Mouse (Mus musculus) gastrocnemius, postnatal 14 days (tissue): ENCODE measurements at regions not wholly inside any gene's neighbourhood (a gene's known extent, or its start where the extent isn't known, plus 50 kb on each side); places are given as distances from the start of the nearest gene placed in this dataset.
"Not testable (repeated sequence)": the region's sequence is repeated elsewhere in the genome, so short reads cannot be mapped to it uniquely, and the experiment has no call there.

ENCODE experiments used
- DNase-seq: peaks from one replicate; pipeline ENCODE4 v3.0.0; 2021; ENCODE audit warnings: mixed read lengths
- intact Hi-C: fragments of 180-260 bp; cut with DNase I; formaldehyde crosslinking; loops from one replicate; pipeline ENCODE4 v1.15.1; 2025; ENCODE audit warnings: low total_unique reads

DNA sequence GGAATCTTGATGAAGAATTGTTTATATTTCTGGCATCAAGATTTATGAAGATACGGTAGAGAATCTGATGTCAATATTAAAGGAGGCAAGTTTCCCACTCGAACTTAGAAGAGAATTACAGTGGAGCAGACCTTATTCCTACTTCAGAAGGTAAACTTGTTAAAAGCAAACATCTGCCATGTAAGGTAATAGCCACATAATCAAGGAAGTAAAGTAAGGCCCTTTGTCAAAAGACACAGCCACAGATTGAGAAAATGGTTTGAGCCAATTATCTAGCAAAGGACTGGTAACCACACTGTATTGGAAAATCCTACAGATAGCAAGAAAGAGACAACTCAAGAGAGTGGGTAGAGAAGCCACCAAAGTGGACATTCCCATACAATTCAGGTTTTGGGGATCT, 111.4 kb upstream of the Gm5148 start:
- intact Hi-C loops, result no loop called here
- DNase-seq, result no peak

DNA sequence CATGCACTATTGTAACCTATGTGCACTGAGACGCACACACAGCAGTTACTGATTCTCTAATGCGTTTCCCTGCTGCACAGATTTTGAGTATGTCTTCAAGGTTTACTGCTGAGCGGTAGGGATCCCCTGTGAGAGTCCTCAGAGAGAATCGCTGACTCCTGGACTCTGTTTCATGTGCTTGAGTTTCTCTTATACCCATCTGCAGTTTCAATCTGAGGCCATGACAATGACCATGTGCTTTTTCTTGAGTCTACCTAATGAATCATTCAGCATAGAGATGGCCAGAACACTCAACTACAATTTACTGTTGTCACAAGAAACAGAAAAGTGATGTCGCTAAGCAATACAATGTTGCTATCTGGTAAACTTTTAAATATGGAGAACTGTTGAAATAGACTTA, 110.8 kb upstream of the Gm5148 start:
- no peak for DNase-seq
- intact Hi-C loops, result no loop called here

DNA sequence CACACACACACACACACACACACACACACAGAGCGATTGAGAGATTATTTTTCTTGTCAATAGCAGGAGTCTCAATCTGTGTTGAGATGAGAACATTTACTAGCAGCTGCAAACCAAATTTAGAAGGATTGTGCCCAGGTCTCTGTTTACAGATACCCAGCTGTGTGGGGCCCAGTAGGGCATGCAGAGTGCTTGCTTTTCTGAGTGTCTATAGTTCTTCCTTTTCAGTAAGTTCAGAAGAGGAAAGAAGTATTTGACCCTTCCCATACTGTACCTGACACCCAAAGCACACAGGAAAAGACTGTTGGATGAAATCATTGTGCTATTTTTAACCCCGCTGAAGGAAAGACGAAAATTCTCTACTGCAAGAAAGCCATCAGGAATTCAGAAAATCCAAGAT, 110.3 kb upstream of the Gm5148 start:
- intact Hi-C loops, result no loop called here

DNA sequence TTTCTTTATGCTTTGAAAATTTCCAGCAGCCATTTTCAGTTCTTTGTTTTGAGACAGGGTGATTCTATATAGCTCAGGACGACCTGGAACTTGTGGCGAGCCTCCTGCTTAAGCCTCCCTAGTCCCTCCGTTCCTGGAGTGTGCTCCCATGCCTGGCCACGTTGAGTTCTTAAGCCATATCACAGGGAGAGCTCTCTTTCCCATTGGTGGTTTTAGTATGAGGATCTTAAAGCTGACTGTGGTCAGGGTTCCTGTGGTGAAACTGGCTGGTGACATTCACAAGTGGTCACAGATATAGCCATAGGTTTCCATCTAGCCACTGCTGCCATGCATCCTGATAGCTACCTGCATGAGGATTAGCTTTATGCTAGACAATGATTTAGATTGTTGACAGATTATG, 109.1 kb upstream of the Gm5148 start:
- intact Hi-C loops, result no loop called here
- no peak for DNase-seq

More for the DNA sequence above, 110.3 kb upstream of the Gm5148 start:
- no peak for DNase-seq

DNA sequence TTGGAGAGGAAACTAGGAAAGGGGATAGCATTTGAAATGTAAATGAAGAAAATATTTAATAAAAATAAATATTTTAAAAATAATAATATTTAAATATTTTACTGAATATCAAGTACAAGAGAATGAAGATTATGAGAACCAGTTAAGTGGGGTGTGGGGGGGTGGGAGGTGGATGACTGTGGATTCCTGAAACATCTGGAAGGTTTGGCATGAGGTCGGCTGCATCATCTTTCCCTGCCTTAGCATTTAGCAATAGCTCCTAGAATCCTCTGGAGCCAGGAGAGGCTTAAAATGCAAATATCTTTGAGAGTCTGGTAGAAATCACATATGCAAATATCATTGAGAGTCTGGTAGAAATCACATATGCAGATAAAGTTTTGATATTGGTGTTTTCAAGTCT, 103.3 kb upstream of the Gm5148 start:
- DNase-seq, result no peak
- intact Hi-C loops, result no loop called here

DNA sequence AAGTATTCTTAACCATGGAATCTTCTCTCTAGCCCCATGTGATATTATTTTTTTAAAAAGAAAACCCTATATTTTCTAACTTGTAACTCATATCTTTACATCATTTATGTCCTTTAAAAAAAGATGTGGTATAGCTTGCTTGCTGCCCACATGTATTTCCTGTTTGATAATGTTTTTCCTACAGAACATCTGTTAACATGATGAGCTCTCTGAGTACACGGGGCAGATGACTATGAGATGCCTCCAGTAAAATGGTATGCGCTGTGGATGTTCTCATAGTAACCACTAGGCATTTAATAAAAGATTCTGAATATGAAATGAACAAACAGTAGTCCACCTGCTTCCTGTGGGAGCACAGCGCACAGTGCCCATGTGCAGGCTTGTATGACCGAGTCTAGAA, 101.3 kb upstream of the Gm5148 start:
- intact Hi-C loops, result no loop called here

DNA sequence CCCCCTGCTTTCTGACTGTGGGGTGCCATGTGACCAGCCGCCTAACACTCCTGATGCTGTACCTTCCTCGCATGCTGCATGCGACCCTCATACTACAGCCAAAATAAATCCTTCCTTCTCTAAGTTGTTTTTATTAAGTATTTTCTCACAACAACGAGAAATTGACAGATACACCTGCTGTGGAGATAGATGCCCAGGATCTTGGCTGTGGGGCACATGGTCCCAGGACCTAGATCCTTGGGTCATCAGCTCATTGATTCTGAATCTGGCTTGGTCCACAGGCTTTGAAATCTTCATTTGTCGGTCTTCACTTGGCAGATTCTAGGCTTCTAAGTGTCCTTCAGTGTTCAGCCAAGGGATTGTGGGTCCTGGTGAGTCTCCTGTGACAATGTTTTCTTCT, 100.4 kb upstream of the Gm5148 start:
- no peak for DNase-seq
- intact Hi-C loops, result no loop called here

More for the DNA sequence above, 101.3 kb upstream of the Gm5148 start:
- no peak for DNase-seq

DNA sequence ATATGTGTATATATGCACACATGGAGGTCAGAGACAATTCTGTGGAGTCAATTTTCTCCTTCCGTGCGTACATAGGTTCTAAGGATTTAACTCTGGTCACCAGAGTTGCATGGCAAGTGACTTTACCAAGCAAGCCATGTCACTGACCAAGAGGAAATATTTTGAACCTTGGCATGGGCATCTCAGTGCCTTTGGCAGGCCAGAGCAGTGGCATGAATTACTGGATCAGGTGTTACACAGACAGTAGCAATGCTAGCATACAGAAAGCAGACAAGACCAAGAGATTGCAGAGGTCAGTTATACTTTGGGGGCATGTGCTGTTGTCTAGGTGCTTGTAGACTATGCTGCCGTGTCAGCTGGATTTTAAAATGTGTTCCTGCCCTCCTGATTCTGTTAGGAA, 95.2 kb upstream of the Gm5148 start:
- no peak for DNase-seq
- intact Hi-C loops, result no loop called here

DNA sequence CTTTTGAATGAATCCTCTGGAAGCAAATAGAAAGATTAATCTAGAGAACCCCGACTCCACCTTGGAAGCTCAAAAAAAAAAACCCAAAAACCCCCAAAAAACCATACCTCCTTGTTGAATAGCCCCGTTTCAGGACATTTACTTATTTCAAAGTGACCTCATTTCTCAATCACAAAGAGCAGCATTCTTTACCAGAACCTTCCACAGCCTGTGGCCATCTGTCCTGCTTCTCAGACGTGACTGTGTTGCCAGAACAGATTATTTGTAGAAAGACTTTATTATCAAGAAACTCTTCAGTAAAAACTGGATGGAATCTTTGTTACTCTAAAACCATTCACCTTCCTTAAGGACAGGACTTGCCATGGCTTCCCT, 93.1 kb upstream of the Gm5148 start:
- DNase-seq, result no peak
- intact Hi-C loops, result no loop called here

DNA sequence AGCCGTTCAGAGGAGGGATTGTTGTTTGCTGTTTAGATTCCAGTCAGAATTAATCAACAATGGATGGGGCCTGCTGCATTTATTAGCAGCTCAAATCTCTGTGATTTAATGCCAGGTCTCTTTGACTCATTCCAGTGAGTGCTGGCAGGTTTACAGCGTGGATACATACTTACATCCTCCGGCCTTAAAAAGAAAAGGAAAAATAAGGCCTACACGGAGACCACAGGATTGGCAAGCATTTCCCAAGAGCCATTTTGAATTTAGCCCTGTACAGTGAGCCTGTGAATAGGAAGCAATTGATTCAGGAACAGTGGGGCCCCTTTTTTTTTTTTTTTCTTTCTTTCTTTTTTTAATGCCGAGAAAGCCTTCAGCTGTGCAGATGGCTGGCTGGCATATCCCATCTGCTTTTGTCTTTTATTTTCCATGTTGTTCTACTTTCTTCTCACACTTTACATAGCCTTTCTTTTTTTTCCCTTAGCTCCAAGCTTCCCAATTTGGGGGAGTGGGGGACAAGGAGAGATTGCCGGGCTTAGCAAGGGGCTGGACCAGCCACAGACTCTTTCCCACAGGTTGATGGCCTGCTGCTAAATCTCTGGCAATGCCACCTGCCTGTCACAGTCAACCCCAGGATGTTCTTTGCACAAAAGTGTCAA, 92.6 kb upstream of the Gm5148 start:
- intact Hi-C loops, result no loop called here
- no peak for DNase-seq

DNA sequence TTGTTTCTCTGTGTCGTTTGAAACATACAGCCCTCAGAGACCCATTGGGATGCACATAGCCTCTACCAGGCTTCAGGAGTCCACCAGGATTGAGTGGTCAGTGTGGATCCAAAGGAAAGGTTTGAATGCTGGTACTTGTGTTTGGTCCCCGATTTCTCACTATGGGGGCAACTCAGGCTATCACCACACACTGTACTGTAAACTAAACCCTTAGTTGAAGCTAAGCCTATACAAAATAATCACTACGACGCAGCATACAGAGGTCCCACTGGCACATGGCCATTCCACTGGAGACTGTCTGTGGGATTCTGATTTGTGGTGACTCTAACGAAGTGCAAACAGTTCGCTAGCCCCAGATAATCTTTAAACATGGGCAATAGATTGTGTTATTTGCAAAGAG, 91.5 kb upstream of the Gm5148 start:
- intact Hi-C loops, result no loop called here
- DNase-seq, result no peak

DNA sequence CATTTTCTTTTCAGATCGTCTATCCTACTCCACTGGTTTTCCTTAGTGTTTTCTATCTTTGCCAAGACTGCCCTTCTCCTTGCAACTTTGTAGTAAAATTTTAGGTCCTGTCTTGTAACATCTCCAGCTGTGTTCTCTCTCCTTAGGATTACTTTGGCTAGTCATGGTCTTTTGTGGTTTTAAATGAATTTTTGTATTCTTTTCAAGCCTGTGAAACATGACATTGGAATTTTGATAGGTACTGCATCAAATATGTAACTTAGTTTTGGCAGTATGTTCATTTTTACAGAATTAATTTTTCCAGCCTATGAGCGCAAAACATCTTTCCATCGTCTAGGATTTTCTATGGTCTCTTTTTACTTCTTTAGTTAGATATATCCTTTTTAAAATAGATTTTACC, 88.6 kb upstream of the Gm5148 start:
- no peak for DNase-seq
- intact Hi-C loops, result no loop called here

DNA sequence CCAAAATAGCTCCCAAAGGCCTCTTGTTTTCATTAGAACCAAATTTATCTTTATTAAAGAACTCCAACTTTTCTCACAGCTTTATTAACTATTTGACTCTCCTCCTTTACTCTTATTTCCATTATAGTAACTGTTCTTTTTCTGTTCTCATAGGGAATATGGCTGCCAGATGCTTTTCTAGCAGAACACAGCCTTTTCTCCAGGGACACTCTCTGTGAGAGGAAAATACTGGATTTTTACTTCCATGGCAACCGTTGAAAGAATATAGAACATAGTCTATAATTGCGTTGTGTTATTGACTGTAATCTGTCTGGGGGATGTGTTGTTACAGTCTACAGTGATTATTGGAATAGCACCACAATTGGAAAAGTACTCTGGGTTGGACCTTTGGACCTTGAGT, 87.1 kb upstream of the Gm5148 start:
- no peak for DNase-seq
- intact Hi-C loops, result no loop called here

DNA sequence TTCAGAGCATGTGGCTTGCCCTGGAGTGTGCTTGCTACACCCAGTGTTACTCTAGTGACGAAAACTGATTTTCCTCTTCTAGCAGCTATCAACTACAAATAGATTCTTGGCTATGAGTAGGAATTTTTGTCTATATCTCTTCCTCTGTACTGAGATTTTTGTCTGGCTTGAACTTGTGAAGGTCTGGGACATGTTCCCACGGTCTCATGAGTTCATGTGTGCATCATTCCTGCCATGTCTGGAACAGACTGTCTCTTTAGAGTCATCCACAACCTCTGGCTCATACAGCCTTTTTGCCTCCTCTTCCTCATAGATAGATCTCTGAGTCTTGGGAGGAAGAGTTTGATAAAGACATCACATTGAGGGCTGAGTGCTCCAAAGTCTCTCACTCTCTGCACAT, 86.5 kb upstream of the Gm5148 start:
- no peak for DNase-seq
- intact Hi-C loops, result no loop called here

DNA sequence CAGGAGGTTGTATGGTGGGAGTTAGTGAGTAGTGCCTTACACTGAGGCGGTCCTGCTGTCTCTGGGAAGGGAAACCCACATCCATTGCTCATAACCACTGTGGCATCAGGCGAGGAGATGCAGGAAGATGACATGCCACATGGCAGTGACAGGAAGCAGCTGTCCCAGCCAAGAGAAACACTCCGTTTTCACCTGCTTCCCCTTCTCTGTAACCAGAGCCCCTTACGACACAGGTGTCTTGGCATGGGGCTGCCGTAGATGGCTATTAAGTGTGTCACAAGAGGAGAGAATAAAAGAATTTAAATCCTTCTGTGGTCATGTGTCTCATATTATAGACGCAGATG, 81.5 kb upstream of the Gm5148 start:
- DNase-seq, result no peak
- intact Hi-C loops, result no loop called here

DNA sequence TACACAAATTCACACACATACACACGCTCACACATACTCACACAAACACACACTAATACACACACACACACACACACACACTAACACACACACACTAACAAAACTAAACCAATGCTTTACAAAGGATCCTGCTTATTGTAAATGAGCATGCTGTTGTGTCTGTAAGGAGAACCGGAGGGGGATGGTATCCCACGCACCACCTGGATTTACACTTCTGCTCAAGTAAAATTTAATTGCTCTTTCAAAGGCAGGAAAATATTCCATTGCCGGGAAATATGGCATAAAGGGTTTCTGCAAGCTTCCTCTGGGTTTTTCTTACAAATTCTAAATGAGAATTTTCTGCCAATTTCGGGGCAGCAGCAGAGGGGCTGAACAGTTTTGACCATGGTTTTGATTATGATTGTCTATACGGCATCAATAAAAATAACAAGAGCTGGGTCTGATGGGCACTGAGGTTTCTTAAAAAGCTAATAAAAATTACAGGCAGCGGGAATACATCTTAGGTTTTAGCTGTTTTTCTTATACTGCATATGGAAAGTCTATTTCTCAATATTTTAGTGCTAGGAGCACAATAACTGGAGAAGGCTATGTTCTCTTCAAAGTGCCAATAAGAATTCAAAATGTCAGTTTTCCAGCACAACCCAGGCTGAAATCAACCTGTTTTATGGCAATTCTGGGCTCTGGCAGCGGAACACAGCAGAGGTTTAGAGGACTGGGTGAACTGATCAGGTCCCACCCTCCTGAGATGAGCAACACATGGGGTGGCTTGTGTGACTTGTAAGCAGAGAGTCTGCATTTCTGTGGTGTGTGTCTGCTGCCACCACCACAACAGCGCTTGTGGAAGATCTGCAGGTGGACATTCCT, 80.9 kb upstream of the Gm5148 start:
- no peak for DNase-seq
- intact Hi-C loops, result no loop called here

DNA sequence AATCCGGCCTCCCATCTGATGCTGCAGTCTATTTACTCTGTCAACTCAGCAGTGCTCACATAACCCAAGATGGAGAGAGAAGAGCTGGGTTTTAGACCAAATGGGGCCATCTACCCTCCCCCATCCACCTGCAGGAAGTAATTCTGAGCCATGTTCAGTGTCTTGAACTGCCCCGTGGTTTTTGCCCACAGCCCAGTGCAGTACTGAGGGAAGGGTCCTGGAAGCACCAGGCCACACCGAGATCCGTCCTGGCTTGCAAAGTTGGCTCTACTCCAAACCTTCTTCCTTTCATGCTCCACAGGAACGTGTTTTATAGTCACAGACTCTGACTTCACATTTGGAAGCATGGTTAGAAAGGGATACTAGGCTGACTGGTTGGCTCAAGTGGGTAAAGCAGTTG, 80.0 kb upstream of the Gm5148 start:
- intact Hi-C loops, result no loop called here
- DNase-seq, result no peak

DNA sequence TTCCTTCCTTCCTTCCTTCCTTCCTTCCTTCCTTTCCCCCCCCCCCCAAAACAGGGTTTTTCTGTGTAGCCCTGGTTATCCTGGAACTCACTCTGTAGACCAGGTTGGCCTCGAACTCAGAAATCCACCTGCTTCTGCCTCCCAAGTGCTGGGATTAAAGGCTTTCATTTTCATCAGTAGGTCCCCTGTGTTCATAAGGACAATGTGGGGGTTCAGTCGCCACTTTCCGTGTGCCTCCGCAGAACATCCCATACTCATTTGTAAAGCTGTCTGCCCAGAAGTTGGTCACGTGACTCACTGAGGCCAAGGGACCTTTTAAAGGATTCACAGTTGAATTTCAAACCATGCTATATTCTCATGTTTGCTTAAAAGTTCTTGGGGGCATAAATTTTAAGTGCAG, 79.5 kb upstream of the Gm5148 start:
- intact Hi-C loops, DNase-seq: not testable (repeated sequence)

DNA sequence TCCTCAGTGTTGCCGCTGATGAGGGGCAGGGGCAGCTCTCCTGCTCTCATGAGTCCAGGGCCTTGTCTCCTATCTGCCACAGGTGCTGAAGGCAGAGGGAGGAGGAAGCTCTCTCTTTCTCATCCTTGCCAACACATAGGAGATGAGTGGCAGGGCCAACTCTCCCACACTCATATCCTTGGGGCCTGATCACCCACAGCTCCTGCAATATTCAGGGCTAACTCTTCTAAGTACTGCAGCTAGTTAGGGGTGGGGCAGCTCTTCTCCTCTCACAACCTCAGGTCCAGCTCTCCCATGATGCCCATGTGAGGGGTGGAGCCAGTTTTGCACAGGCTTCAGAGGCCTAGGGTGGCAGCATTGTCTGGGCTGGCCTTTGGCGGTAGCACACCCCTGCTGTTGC, 77.3 kb upstream of the Gm5148 start:
- no peak for DNase-seq
- intact Hi-C loops, result no loop called here

DNA sequence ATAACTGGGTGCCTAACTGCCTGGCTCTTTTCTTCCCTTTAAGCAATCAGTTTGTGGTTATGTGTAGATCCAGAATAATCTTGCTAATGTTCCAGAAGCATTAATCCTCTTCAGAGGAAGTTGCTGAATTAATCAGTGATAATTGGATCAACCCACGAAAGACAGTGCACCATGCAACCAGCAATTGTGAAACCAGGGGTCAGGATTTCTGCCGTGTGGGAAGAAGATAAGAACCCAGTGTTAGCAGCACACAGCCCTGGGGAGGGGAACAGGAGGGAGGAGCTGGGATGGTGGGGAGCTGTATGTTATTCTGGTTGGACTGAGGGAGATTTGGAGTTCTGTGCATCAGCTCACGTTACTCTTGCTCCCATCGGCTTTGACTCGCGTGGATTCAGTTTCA, 75.5 kb upstream of the Gm5148 start:
- intact Hi-C loops, result no loop called here
- DNase-seq, result no peak

DNA sequence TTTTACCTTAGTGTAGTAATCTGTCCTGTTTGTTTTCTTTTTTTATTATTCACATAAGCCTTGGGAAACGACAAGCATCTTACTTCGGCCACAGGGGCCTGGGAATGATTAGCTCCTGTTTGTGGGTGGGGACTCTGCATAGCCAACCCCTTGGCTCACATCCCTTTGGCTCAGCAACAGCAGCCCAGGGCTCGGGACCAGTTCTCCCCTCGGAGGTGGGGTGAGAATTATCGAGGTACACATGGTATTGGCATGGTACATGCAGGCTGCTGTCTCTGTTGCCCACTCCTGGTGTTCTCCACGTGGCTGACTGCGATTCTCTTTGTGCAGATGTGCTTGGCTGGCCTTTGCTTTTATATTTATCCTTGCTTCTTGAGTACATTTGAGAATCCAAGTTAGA, 65.4 kb upstream of the Gm5148 start:
- intact Hi-C loops, result no loop called here
- DNase-seq, result peak; percentile 42
